Comparison of ENCODE assay signal across 11 mouse cellular contexts in the genomic region with DNA sequence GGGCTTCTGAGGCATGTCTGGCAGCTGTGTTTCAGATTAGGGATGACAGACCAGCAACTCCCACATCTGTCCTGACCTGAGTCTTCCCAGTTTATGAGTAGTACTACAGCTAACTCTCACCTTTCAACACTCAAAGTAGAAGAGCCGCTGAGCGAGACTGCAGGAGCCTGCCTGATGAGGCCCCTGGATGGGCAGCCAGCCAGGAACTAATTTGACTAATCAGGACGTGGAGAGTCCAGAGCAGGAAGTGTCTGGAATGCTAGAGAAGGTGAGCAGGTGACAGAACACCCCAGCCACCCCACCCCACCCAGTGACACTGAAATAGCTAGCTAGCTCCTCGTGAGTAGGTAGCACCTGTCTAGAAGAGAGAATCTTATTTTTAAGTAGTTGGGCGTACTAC. TPM values are rescaled to one million over a fixed set of nuclear protein-coding genes. Genes with fewer than 3 reads are reported as not detected.
DNase-seq lines count a peak whose midpoint lies in the region; ATAC-seq lines count a peak whose summit lies in the region.
"Had no signal": no experiment of that assay in that cellular context is flagged by ENCODE, and none has a peak within 500 bp of the region (broad histone marks: within the 10 kb centered on the region; RNA-seq: fewer than 3 reads in every experiment).

No protein-coding gene starts in this region.

- H3K9me3 ChIP-seq in kidney, embryonic 15.5 days (replicated peaks): no peaks in the 10 kb centered on the region
- no peaks in the 10 kb centered on the region for H3K9me3 ChIP-seq in intestine, embryonic 14.5 days (ENCODE audit: control insufficient read depth, low read length)
- H3K9me3 ChIP-seq: hindbrain, embryonic 15.5 days had no signal

- H3K9ac ChIP-seq in kidney, embryonic 15.5 days: no peak overlapping the region
- H3K9ac ChIP-seq in intestine, embryonic 14.5 days (ENCODE audit: low read length): no peak overlapping the region
- H3K9ac ChIP-seq: hindbrain, embryonic 15.5 days had no signal

- 39% methylated on average over 5 of the region's 5 CpGs for WGBS in kidney, embryonic 15.5 days
- 48% methylated on average over 5 of the region's 5 CpGs for WGBS in intestine, embryonic 14.5 days

- no peaks in the 10 kb centered on the region for H3K27me3 ChIP-seq in kidney, embryonic 15.5 days
- H3K27me3 ChIP-seq in intestine, embryonic 14.5 days (replicated peaks; ENCODE audit: control insufficient read depth, insufficient read depth, low read length): no peaks in the 10 kb centered on the region
- H3K27me3 ChIP-seq: hindbrain, embryonic 15.5 days had no signal

- DNase-seq in kidney, adult 18-20 months: peak; percentile 51
- peak; percentile 98 for DNase-seq in R1 (ENCODE audit: low read depth, low spot score)
- no peak for DNase-seq in intestine, embryonic 14.5 days (ENCODE audit: low spot score)
- peak; percentile 56 to 69 for DNase-seq in kidney, postnatal 4 days
- no peak for DNase-seq in thymus, postnatal 36 days
- DNase-seq in thymus, postnatal 4 days: no peak
- no peak for DNase-seq in cerebellum, adult 9-10 months
- DNase-seq: liver had no signal

- H3K27ac ChIP-seq in kidney, embryonic 15.5 days: no peak overlapping the region
- no peak overlapping the region for H3K27ac ChIP-seq in intestine, embryonic 14.5 days (ENCODE audit: low read depth)
- H3K27ac ChIP-seq: hindbrain, embryonic 15.5 days had no signal

- H3K4me1 ChIP-seq in kidney, embryonic 15.5 days: peaks cover 22% of the 10 kb centered on the region
- H3K4me1 ChIP-seq in intestine, embryonic 14.5 days (replicated peaks; ENCODE audit: control insufficient read depth, insufficient read depth, low read length): peaks cover 13% of the 10 kb centered on the region; the same call in 1 of the 2 replicates
- H3K4me1 ChIP-seq: hindbrain, embryonic 15.5 days had no signal

- no peak overlapping the region for H3K4me2 ChIP-seq in kidney, embryonic 15.5 days
- H3K4me2 ChIP-seq in intestine, embryonic 14.5 days (ENCODE audit: low read length): no peak overlapping the region
- H3K4me2 ChIP-seq: hindbrain, embryonic 15.5 days had no signal

- no peaks in the 10 kb centered on the region for H3K36me3 ChIP-seq in kidney, embryonic 15.5 days
- H3K36me3 ChIP-seq in intestine, embryonic 14.5 days (ENCODE audit: control insufficient read depth, insufficient read depth, low read length): no peaks in the 10 kb centered on the region
- H3K36me3 ChIP-seq: hindbrain, embryonic 15.5 days had no signal

- no peak overlapping the region for H3K4me3 ChIP-seq in kidney, embryonic 15.5 days (replicated peaks)
- no peak overlapping the region for H3K4me3 ChIP-seq in intestine, embryonic 14.5 days (ENCODE audit: low read depth, low read length)
- H3K4me3 ChIP-seq: erythroblast, embryonic 14.5 days; hindbrain, embryonic 15.5 days had no signal

- no peak for ATAC-seq in kidney, embryonic 15.5 days (replicated peaks; ENCODE audit: low FRiP score)
- peak; percentile 74 for ATAC-seq in intestine, embryonic 14.5 days (replicated peaks; ENCODE audit: low FRiP score, low TSS enrichment, low read depth)

RNA-seq across cellular contexts. Expression of a gene that starts 47.1 kb away (rescaled TPM):
- polyA plus RNA-seq in kidney, embryonic 15.5 days (2015; fragmentation: Nextera tagmentation; extraction: Ambion mirVana): 28.1 and 30.2 TPM in 2 replicates
- 61.1 and 67.8 TPM in 2 replicates for polyA plus RNA-seq in intestine, embryonic 14.5 days (2014; fragmentation: Nextera tagmentation; extraction: Ambion mirVana)

RNA-seq across cellular contexts. Expression of a gene that starts 51.4 kb away (rescaled TPM):
- polyA plus RNA-seq in kidney, embryonic 15.5 days (2015; fragmentation: Nextera tagmentation; extraction: Ambion mirVana): 46.4 and 49.5 TPM in 2 replicates
- polyA plus RNA-seq in intestine, embryonic 14.5 days (2014; fragmentation: Nextera tagmentation; extraction: Ambion mirVana): 48.6 and 60.1 TPM in 2 replicates

Comparison
In these comparisons a context has a peak if more than half of its experiments do, and no peak if none do; other contexts are left out.
1. DNase-seq: peak in kidney, adult 18-20 months (single experiment), R1 (single experiment) and kidney, postnatal 4 days (2 of 2); none in intestine, embryonic 14.5 days (single experiment), thymus, postnatal 36 days (0 of 2), thymus, postnatal 4 days (single experiment) and cerebellum, adult 9-10 months (single experiment).